Mouse (Mus musculus): Measurements from ENCODE around the gene Tmem209. TPM values are rescaled to one million over a fixed set of nuclear protein-coding genes. Genes with fewer than 3 reads are reported as not detected.

Tmem209 gene
- polyA plus RNA-seq, 1 experiment, result 40.3 TPM

GRCm38 (mm10) chr6:30550496-30551192 is 41.1 kb upstream of the Tmem209 start:
- no peak for TF ChIP-seq CTCF (IDR thresholded peaks at IDR 0.05; ENCODE audit: insufficient read depth, low read length)
- TF ChIP-seq POLR2A (IDR thresholded peaks at IDR 0.05; ENCODE audit: borderline replicate concordance, extremely low read depth, low read depth, low read length), result no peak
- Histone ChIP-seq H3K4me1 (ENCODE audit: control insufficient read depth, insufficient read depth, low read length) (peaks cover 5% of the 10 kb centered on the region; the same call in 1 of the 2 replicates), H3K4me3 (replicated peaks; ENCODE audit: extremely low read depth, low read depth, low read length) (no peak overlapping the region)
- whole genome bisulfite sequencing, result 77% methylated on average over 7 of the region's 7 CpGs
- DNase-seq, result no peak

- DNase-seq, result no peak
- no peak for TF ChIP-seq CTCF (IDR thresholded peaks at IDR 0.05; ENCODE audit: insufficient read depth, low read length)
- no peak for TF ChIP-seq POLR2A (IDR thresholded peaks at IDR 0.05; ENCODE audit: borderline replicate concordance, extremely low read depth, low read depth, low read length)
- no peak overlapping the region for H3K4me3 ChIP-seq (replicated peaks; ENCODE audit: extremely low read depth, low read depth, low read length)
- 40% methylated on average over 15 of the region's 15 CpGs for WGBS
- H3K4me1 ChIP-seq (ENCODE audit: control insufficient read depth, insufficient read depth, low read length), result peaks cover 5% of the 10 kb centered on the region; the same call in 1 of the 2 replicates
Measured at GRCm38 (mm10) chr6:30549231-30549761, 39.7 kb upstream of the Tmem209 start.

- Histone ChIP-seq H3K4me1 (ENCODE audit: control insufficient read depth, insufficient read depth, low read length) (peaks cover 5% of the 10 kb centered on the region; the same call in 1 of the 2 replicates), H3K4me3 (replicated peaks; ENCODE audit: extremely low read depth, low read depth, low read length) (no peak overlapping the region)
- 50% methylated on average over 9 of the region's 9 CpGs for WGBS
- DNase-seq, result no peak
- no peak for TF ChIP-seq CTCF (IDR thresholded peaks at IDR 0.05; ENCODE audit: insufficient read depth, low read length)
- TF ChIP-seq POLR2A (IDR thresholded peaks at IDR 0.05; ENCODE audit: borderline replicate concordance, extremely low read depth, low read depth, low read length), result no peak
Measured at GRCm38 (mm10) chr6:30547656-30548306, 38.2 kb upstream of the Tmem209 start.

GRCm38 (mm10) chr6:30547274-30547645 is 37.7 kb upstream of the Tmem209 start:
- Histone ChIP-seq H3K4me3 (replicated peaks; ENCODE audit: extremely low read depth, low read depth, low read length) (peak overlapping the region; percentile 51), H3K4me1 (ENCODE audit: control insufficient read depth, insufficient read depth, low read length) (peaks cover 5% of the 10 kb centered on the region; the same call in 1 of the 2 replicates)
- 3% methylated on average over 17 of the region's 17 CpGs for WGBS
- TF ChIP-seq CTCF (IDR thresholded peaks at IDR 0.05; ENCODE audit: insufficient read depth, low read length), result no peak
- TF ChIP-seq POLR2A (IDR thresholded peaks at IDR 0.05; ENCODE audit: borderline replicate concordance, extremely low read depth, low read depth, low read length), result no peak
- DNase-seq, result no peak

- DNase-seq, result no peak
- 29% methylated on average over 17 of the region's 17 CpGs for whole genome bisulfite sequencing
- peak overlapping the region; percentile 51 for H3K4me3 ChIP-seq (replicated peaks; ENCODE audit: extremely low read depth, low read depth, low read length)
- TF ChIP-seq POLR2A (IDR thresholded peaks at IDR 0.05; ENCODE audit: borderline replicate concordance, extremely low read depth, low read depth, low read length) (no peak), CTCF (IDR thresholded peaks at IDR 0.05; ENCODE audit: insufficient read depth, low read length) (no peak)
- H3K4me1 ChIP-seq (ENCODE audit: control insufficient read depth, insufficient read depth, low read length), result peaks cover 5% of the 10 kb centered on the region; the same call in 1 of the 2 replicates
Measured at GRCm38 (mm10) chr6:30546571-30547273, 37.1 kb upstream of the Tmem209 start.

- TF ChIP-seq CTCF (IDR thresholded peaks at IDR 0.05; ENCODE audit: insufficient read depth, low read length), result no peak
- no peak for TF ChIP-seq POLR2A (IDR thresholded peaks at IDR 0.05; ENCODE audit: borderline replicate concordance, extremely low read depth, low read depth, low read length)
- WGBS, result 85% methylated on average over 7 of the region's 7 CpGs
- no peak overlapping the region for H3K4me3 ChIP-seq (replicated peaks; ENCODE audit: extremely low read depth, low read depth, low read length)
- no peak for DNase-seq
- peaks cover 5% of the 10 kb centered on the region; the same call in 1 of the 2 replicates for H3K4me1 ChIP-seq (ENCODE audit: control insufficient read depth, insufficient read depth, low read length)
Measured at GRCm38 (mm10) chr6:30545689-30546088, 36.1 kb upstream of the Tmem209 start.

- 42% methylated on average over 8 of the region's 8 CpGs for WGBS
- peaks cover 5% of the 10 kb centered on the region; the same call in 1 of the 2 replicates for H3K4me1 ChIP-seq (ENCODE audit: control insufficient read depth, insufficient read depth, low read length)
- no peak overlapping the region for H3K4me3 ChIP-seq (replicated peaks; ENCODE audit: extremely low read depth, low read depth, low read length)
- no peak for DNase-seq
- TF ChIP-seq POLR2A (IDR thresholded peaks at IDR 0.05; ENCODE audit: borderline replicate concordance, extremely low read depth, low read depth, low read length), result no peak
- TF ChIP-seq CTCF (IDR thresholded peaks at IDR 0.05; ENCODE audit: insufficient read depth, low read length), result no peak
Measured at GRCm38 (mm10) chr6:30543851-30544250, 34.3 kb upstream of the Tmem209 start.

- no peak for DNase-seq
- no peak overlapping the region for H3K4me3 ChIP-seq (replicated peaks; ENCODE audit: extremely low read depth, low read depth, low read length)
- 69% methylated on average over 12 of the region's 12 CpGs for WGBS
- peaks cover 5% of the 10 kb centered on the region; the same call in 1 of the 2 replicates for H3K4me1 ChIP-seq (ENCODE audit: control insufficient read depth, insufficient read depth, low read length)
- TF ChIP-seq CTCF (IDR thresholded peaks at IDR 0.05; ENCODE audit: insufficient read depth, low read length), result no peak
Measured at GRCm38 (mm10) chr6:30543077-30543476, 33.5 kb upstream of the Tmem209 start.

GRCm38 (mm10) chr6:30542277-30542676 is 32.7 kb upstream of the Tmem209 start:
- no peak for DNase-seq
- whole genome bisulfite sequencing, result 85% methylated on average over 6 of the region's 6 CpGs

More at GRCm38 (mm10) chr6:30542277-30542676, 32.7 kb upstream of the Tmem209 start:
- TF ChIP-seq POLR2A (IDR thresholded peaks at IDR 0.05; ENCODE audit: borderline replicate concordance, extremely low read depth, low read depth, low read length), result no peak
- no peak for TF ChIP-seq CTCF (IDR thresholded peaks at IDR 0.05; ENCODE audit: insufficient read depth, low read length)
- H3K4me1 ChIP-seq (ENCODE audit: control insufficient read depth, insufficient read depth, low read length), result peaks cover 5% of the 10 kb centered on the region; the same call in 1 of the 2 replicates
- no peak overlapping the region for H3K4me3 ChIP-seq (replicated peaks; ENCODE audit: extremely low read depth, low read depth, low read length)
